Mouse (Mus musculus) heart, embryonic 11.5 days (tissue): ENCODE results near the gene Etl4. TPM values are rescaled to one million over a fixed set of nuclear protein-coding genes. Genes with fewer than 3 reads are reported as not detected.

Experiments used
- ATAC-seq: fragments of 200-750 bp; cut with Nextera tagmentation; replicated peaks from 2 replicates; pipeline ENCODE4 v1.8.0; 2017; ENCODE audit warnings: moderate library complexity; ENCODE audit not compliant: insufficient number of reproducible peaks, low FRiP score, low TSS enrichment
- H3K27ac ChIP-seq: fragments of 300-500 bp; sonication (generic); 2 replicates; pipeline ENCODE4 v1.5.1; 2014; ENCODE audit warnings: mild to moderate bottlenecking, low read depth, low read length
- H3K27me3 ChIP-seq: fragments of 300-500 bp; sonication (generic); 2 replicates; pipeline ENCODE4 v1.6.1; 2014; ENCODE audit warnings: mild to moderate bottlenecking, low read length, mixed read lengths; ENCODE audit not compliant: control insufficient read depth, insufficient read depth
- H3K36me3 ChIP-seq: fragments of 300-500 bp; sonication (generic); 2 replicates; pipeline ENCODE4 v1.6.1; 2014; ENCODE audit warnings: mild to moderate bottlenecking, low read length, moderate library complexity, mixed read lengths; ENCODE audit not compliant: control insufficient read depth, insufficient read depth
- H3K4me1 ChIP-seq: fragments of 300-500 bp; sonication (generic); 2 replicates; pipeline ENCODE4 v1.6.1; 2014; ENCODE audit warnings: low read length; ENCODE audit not compliant: control insufficient read depth, insufficient read depth
- H3K4me2 ChIP-seq: fragments of 300-500 bp; sonication (generic); 2 replicates; pipeline ENCODE4 v1.6.1; 2014; ENCODE audit warnings: mild to moderate bottlenecking, moderate library complexity
- H3K4me3 ChIP-seq: fragments of 300-500 bp; sonication (generic); 2 replicates; pipeline ENCODE4 v1.5.1; 2014; ENCODE audit warnings: low read depth, low read length
- H3K9ac ChIP-seq: fragments of 300-500 bp; sonication (generic); 2 replicates; pipeline ENCODE4 v1.6.1; 2014; ENCODE audit warnings: mild to moderate bottlenecking, low read depth, low read length, moderate library complexity
- H3K9me3 ChIP-seq: fragments of 300-500 bp; sonication (generic); replicated peaks from 2 replicates; pipeline ENCODE4 v1.6.1; 2016; ENCODE audit warnings: low read length; ENCODE audit not compliant: control insufficient read depth
- WGBS: fragments of 180-500 bp; shearing (Covaris S2); extraction: QIAGEN DNeasy Blood & Tissue Kit; methylation state at CpG from one replicate; pipeline ENCODE4 v1.1.7; 2014; ENCODE audit not compliant: insufficient replicate concordance; 5-methylcytosine and 5-hydroxymethylcytosine counted together
- polyA plus RNA-seq: library from polyadenylated mRNA; unstranded; fragments of >200 nt; fragmentation: Nextera tagmentation; extraction: Ambion mirVana; gene quantifications from 2 replicates; pipeline ENCODE4 v1.2.1, GENCODE M21; 2014

Etl4 gene
- polyA plus RNA-seq, 1 experiment from 2014 or later, result 12.4 TPM

DNA sequence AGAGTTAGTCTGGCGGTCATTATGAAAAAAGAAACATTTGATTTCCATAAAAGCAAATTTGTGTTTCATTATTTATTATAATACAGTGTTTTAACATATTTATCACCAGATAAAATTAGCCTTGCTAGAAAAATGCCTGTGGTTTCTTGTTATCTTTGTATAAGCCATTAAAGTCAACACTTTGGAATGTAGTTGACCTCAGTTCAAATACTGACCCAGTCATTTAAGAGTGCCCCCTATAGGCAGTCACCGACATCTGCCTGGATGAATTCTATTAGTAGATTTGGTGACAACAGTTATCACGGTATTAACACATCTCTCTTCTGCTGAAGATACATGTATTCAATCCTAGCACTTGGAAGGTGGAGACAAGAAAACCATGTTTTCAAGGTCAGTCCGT lies 536.6 kb downstream of the Etl4 start:
- no peak overlapping the region for H3K9ac ChIP-seq
- no peak for ATAC-seq
- 50% methylated on average over 4 of the region's 4 CpGs for WGBS
- H3K9me3 ChIP-seq, result no peaks in the 10 kb centered on the region
- no peak overlapping the region for H3K4me3 ChIP-seq
- no peaks in the 10 kb centered on the region for H3K36me3 ChIP-seq
- H3K27ac ChIP-seq, result no peak overlapping the region
- no peak overlapping the region for H3K4me2 ChIP-seq
- no peaks in the 10 kb centered on the region for H3K27me3 ChIP-seq
- peaks cover 19% of the 10 kb centered on the region for H3K4me1 ChIP-seq

DNA sequence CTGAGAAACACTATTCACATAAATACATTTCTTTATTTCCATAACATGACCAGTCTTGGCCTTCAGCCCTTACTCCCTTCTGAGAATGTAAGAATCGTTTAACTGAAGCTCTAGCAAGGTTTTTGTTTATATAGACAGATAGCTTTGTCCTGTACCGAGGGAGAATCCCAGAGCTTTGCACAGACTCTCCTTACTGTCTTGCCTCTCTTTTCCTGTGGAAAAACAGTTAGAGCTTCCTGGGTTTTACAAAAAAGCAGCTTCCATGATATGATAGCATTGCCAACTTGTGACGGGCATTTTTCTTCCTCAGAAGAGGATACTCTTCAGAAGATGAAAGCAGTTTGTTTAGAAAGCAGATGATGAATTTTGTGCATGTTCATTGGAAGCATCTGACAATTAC lies 541.4 kb downstream of the Etl4 start:
- Histone ChIP-seq H3K9me3 (no peaks in the 10 kb centered on the region), H3K27me3 (no peaks in the 10 kb centered on the region), H3K27ac (no peak overlapping the region), H3K4me2 (no peak overlapping the region), H3K4me3 (no peak overlapping the region), H3K36me3 (no peaks in the 10 kb centered on the region), H3K4me1 (peaks cover 6% of the 10 kb centered on the region), H3K9ac (no peak overlapping the region)
- ATAC-seq, result no peak
- WGBS, result 36% methylated on average over 3 of the region's 3 CpGs

GRCm38 (mm10) chr2:20453506-20454206 lies 544.1 kb downstream of the Etl4 start:
- no peak overlapping the region for H3K4me3 ChIP-seq
- no peaks in the 10 kb centered on the region for H3K27me3 ChIP-seq
- 56% methylated on average over 3 of the region's 3 CpGs for WGBS
- H3K9me3 ChIP-seq, result no peaks in the 10 kb centered on the region
- no peak overlapping the region for H3K27ac ChIP-seq
- no peaks in the 10 kb centered on the region for H3K36me3 ChIP-seq
- H3K4me1 ChIP-seq, result no peaks in the 10 kb centered on the region
- no peak overlapping the region for H3K4me2 ChIP-seq
- no peak overlapping the region for H3K9ac ChIP-seq
- no peak for ATAC-seq

- Histone ChIP-seq H3K27me3 (no peaks in the 10 kb centered on the region), H3K36me3 (no peaks in the 10 kb centered on the region), H3K9ac (no peak overlapping the region), H3K27ac (no peak overlapping the region), H3K4me2 (no peak overlapping the region), H3K4me1 (no peaks in the 10 kb centered on the region), H3K4me3 (no peak overlapping the region), H3K9me3 (no peaks in the 10 kb centered on the region)
- no peak for ATAC-seq
- 80% methylated on average over 2 of the region's 2 CpGs for WGBS
Observed at GRCm38 (mm10) chr2:20479199-20479598, 569.6 kb downstream of the Etl4 start.

- Histone ChIP-seq H3K36me3 (no peaks in the 10 kb centered on the region), H3K27me3 (no peaks in the 10 kb centered on the region), H3K4me2 (no peak overlapping the region), H3K4me1 (no peaks in the 10 kb centered on the region), H3K9me3 (no peaks in the 10 kb centered on the region), H3K4me3 (no peak overlapping the region), H3K9ac (no peak overlapping the region), H3K27ac (no peak overlapping the region)
- ATAC-seq, result no peak
- WGBS, result 21% methylated on average over 2 of the region's 2 CpGs
Observed at GRCm38 (mm10) chr2:20486137-20486788, 576.7 kb downstream of the Etl4 start.

DNA sequence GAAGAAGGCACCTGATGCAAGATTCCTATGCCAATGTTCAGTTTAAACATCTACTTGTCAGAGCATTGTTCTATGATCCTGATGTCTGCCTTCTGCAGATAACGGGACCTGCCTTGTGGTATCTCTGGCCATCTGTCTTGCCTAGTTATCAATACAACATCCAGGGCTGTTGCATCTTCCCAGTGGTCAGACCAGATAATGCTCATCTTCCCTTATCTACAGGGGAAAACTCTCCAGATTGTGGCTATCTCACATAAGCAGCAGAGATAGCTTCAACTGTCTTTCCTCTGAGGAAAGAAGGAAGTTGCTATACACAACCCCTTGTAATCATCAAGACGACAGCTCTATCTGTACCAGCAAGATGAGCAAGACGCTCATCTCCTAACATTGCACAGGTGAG lies 579.5 kb downstream of the Etl4 start:
- H3K4me3 ChIP-seq, result no peak overlapping the region
- no peaks in the 10 kb centered on the region for H3K27me3 ChIP-seq
- 52% methylated on average over 3 of the region's 3 CpGs for WGBS
- H3K27ac ChIP-seq, result no peak overlapping the region
- H3K4me2 ChIP-seq, result no peak overlapping the region
- ATAC-seq, result no peak
- no peaks in the 10 kb centered on the region for H3K36me3 ChIP-seq
- no peaks in the 10 kb centered on the region for H3K4me1 ChIP-seq
- H3K9me3 ChIP-seq, result no peaks in the 10 kb centered on the region; the same call in 1 of the 2 replicates
- no peak overlapping the region for H3K9ac ChIP-seq

GRCm38 (mm10) chr2:20492125-20492524 lies 582.5 kb downstream of the Etl4 start:
- Histone ChIP-seq H3K4me3 (no peak overlapping the region), H3K4me2 (no peak overlapping the region), H3K27ac (no peak overlapping the region), H3K27me3 (no peaks in the 10 kb centered on the region), H3K9me3 (no peaks in the 10 kb centered on the region; the same call in 1 of the 2 replicates), H3K9ac (no peak overlapping the region), H3K4me1 (no peaks in the 10 kb centered on the region), H3K36me3 (no peaks in the 10 kb centered on the region)
- no peak for ATAC-seq
- WGBS, result 50% methylated on average over 2 of the region's 2 CpGs

DNA sequence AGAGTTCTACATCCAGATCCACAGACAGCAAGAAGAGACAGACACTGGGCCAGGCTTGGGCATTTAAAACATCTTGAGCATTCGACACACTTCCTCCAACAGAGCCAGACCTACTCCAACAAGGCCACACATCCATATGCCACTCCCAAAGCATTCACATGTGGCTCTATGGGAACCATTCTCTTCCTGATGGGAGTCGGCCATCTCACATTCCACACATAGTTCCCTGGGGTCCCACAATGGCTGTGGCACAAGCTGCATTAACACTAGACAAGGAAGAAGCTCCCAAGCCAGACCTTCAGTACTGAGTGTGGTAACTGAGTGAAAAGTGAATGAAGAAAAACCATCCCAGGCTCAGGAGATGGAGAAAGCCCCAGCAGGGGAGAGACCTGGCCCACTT lies 584.2 kb downstream of the Etl4 start:
- no peak overlapping the region for H3K9ac ChIP-seq
- H3K4me1 ChIP-seq, result no peaks in the 10 kb centered on the region
- 70% methylated on average over 2 of the region's 2 CpGs for WGBS
- H3K4me2 ChIP-seq, result no peak overlapping the region
- H3K9me3 ChIP-seq, result no peaks in the 10 kb centered on the region; the same call in 1 of the 2 replicates
- H3K27ac ChIP-seq, result no peak overlapping the region
- no peak overlapping the region for H3K4me3 ChIP-seq
- no peaks in the 10 kb centered on the region for H3K36me3 ChIP-seq
- no peaks in the 10 kb centered on the region for H3K27me3 ChIP-seq
- no peak for ATAC-seq

- Histone ChIP-seq H3K4me1 (no peaks in the 10 kb centered on the region), H3K9me3 (no peaks in the 10 kb centered on the region; the same call in 1 of the 2 replicates), H3K9ac (no peak overlapping the region), H3K27me3 (no peaks in the 10 kb centered on the region), H3K36me3 (no peaks in the 10 kb centered on the region), H3K4me3 (no peak overlapping the region), H3K4me2 (no peak overlapping the region), H3K27ac (no peak overlapping the region)
- no peak for ATAC-seq
- WGBS, result 30% methylated on average over 3 of the region's 3 CpGs
Observed at GRCm38 (mm10) chr2:20494666-20495065, 585.1 kb downstream of the Etl4 start.
